Mouse (Mus musculus) intestine, postnatal 0 days (tissue): ENCODE results near the gene Krt84. TPM values are rescaled to one million over a fixed set of nuclear protein-coding genes. Genes with fewer than 3 reads are reported as not detected.

Experiments used
- ATAC-seq: fragments of 200-750 bp; cut with Nextera tagmentation; 2 replicates; pipeline ENCODE4 v1.8.0; 2017; ENCODE audit warnings: mild to moderate bottlenecking, moderate TSS enrichment, moderate library complexity
- H3K27ac ChIP-seq: fragments of 300-500 bp; sonication (generic); 2 replicates; pipeline ENCODE4 v1.5.1; 2014; ENCODE audit warnings: mild to moderate bottlenecking, low read depth, low read length, moderate library complexity
- H3K27me3 ChIP-seq: fragments of 300-500 bp; sonication (generic); replicated peaks from 2 replicates; pipeline ENCODE4 v1.6.1; 2014; ENCODE audit warnings: low read length, mixed read lengths; ENCODE audit not compliant: control insufficient read depth, insufficient read depth
- H3K36me3 ChIP-seq: fragments of 300-500 bp; sonication (generic); 2 replicates; pipeline ENCODE4 v1.6.1; 2014; ENCODE audit warnings: mild to moderate bottlenecking, moderate library complexity; ENCODE audit not compliant: control insufficient read depth, insufficient read depth
- H3K4me1 ChIP-seq: fragments of 300-500 bp; sonication (generic); replicated peaks from 2 replicates; pipeline ENCODE4 v1.6.1; 2014; ENCODE audit warnings: antibody characterized with exemption, low read length, mixed read lengths; ENCODE audit not compliant: control insufficient read depth, insufficient read depth
- H3K4me2 ChIP-seq: fragments of 300-500 bp; sonication (generic); replicated peaks from 2 replicates; pipeline ENCODE4 v1.6.1; 2014; ENCODE audit warnings: low read depth, mild to moderate bottlenecking, moderate library complexity
- H3K4me3 ChIP-seq: fragments of 300-500 bp; sonication (generic); 2 replicates; pipeline ENCODE4 v1.5.1; 2014; ENCODE audit warnings: low read depth, low read length
- H3K9ac ChIP-seq: fragments of 300-500 bp; sonication (generic); 2 replicates; pipeline ENCODE4 v1.6.1; 2014; ENCODE audit warnings: mild to moderate bottlenecking, low read depth, low read length
- H3K9me3 ChIP-seq: fragments of 300-500 bp; sonication (generic); 2 replicates; pipeline ENCODE4 v1.6.1; 2016; ENCODE audit warnings: mixed run types; ENCODE audit not compliant: control insufficient read depth
- CTCF ChIP-seq: sonication (generic); IDR thresholded peaks from 2 replicates; pipeline ENCODE4 v1.5.1; 2016; ENCODE audit warnings: low read depth, mild to moderate bottlenecking, control low read depth, antibody characterized with exemption, moderate library complexity
- WGBS: fragments of 180-500 bp; shearing (Covaris S2); extraction: QIAGEN DNeasy Blood & Tissue Kit; methylation state at CpG from one replicate; pipeline ENCODE4 v1.1.7; 2014; 5-methylcytosine and 5-hydroxymethylcytosine counted together
- polyA plus RNA-seq: library from polyadenylated mRNA; unstranded; fragments of >200 nt; fragmentation: Nextera tagmentation; extraction: Ambion mirVana; gene quantifications from 2 replicates; pipeline ENCODE4 v1.2.1, GENCODE M21; 2015

Krt84 gene
- polyA plus RNA-seq, result 0.21 TPM in 1 of 2 replicates, not detected in the other

DNA sequence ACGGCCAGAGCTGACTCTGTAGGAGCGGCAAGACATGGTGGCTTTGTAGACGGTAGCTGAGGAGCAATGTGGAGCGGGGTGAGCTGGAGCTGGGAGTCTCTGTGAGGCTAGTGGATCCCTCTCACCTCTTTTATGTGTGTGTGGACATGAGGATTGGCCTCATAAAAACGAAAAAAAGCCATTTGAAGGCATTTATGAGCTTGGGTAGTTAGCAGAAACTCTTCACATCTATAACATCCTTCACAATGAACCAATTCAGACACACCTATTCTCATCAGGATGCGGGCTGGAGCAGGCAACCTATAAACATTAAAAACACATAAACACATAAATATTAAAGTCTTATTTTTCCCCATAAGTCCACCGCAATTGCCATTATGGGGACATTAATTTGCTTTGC lies at the start of gene Krt84:
TSS of gene Krt84 (minus strand) at position 101 of the 400 bp plus-strand sequence.
- no peak within 1 kb of the TSS for H3K4me3 ChIP-seq
- no peaks in the 10 kb centered on the region for H3K36me3 ChIP-seq
- no peaks in the 10 kb centered on the region for H3K27me3 ChIP-seq
- no peaks in the 10 kb centered on the region for H3K9me3 ChIP-seq
- H3K4me1 ChIP-seq, result no peaks in the 10 kb centered on the region
- H3K4me2 ChIP-seq, result no peak within 1 kb of the TSS
- TF ChIP-seq CTCF, result no peak
- no peak within 1 kb of the TSS for H3K9ac ChIP-seq
- WGBS, result 79% methylated on average over 7 of the region's 7 CpGs
- ATAC-seq, result no peak
- H3K27ac ChIP-seq, result no peak within 1 kb of the TSS

GRCm38 (mm10) chr15:101581701-101582100 lies 49.1 kb upstream of the Krt84 start:
- whole genome bisulfite sequencing, result 74% methylated on average over 3 of the region's 3 CpGs
- Histone ChIP-seq H3K36me3 (no peaks in the 10 kb centered on the region), H3K4me2 (no peak overlapping the region), H3K9me3 (no peaks in the 10 kb centered on the region), H3K4me3 (no peak overlapping the region), H3K27me3 (no peaks in the 10 kb centered on the region), H3K27ac (no peak overlapping the region), H3K4me1 (no peaks in the 10 kb centered on the region), H3K9ac (no peak overlapping the region)
- ATAC-seq, result no peak
- TF ChIP-seq CTCF, result no peak

DNA sequence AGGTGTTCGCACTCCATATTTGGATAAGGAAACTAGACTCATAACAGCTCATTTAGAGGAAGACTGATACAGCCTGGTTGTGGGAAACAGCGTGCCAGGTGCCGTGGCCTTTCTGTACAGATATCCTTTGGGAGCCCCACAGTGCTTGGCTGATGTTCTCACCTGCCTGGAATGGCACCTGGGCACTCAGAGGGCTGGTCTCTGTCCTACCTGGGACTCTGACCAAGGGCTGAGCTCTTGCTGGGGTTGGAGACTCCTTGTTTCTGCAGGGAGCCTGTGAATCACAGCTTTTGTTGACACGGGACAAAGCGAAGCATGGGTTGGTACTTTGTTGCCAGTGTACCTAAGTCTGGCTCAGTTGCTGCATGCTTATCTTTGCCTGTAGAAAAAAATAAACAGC lies 42.9 kb upstream of the Krt84 start:
- Histone ChIP-seq H3K27ac (no peak overlapping the region), H3K4me1 (no peaks in the 10 kb centered on the region), H3K36me3 (no peaks in the 10 kb centered on the region), H3K4me2 (no peak overlapping the region), H3K9me3 (no peaks in the 10 kb centered on the region), H3K9ac (no peak overlapping the region), H3K4me3 (no peak overlapping the region), H3K27me3 (no peaks in the 10 kb centered on the region; the same call in 1 of the 2 replicates)
- WGBS, result 57% methylated on average over 5 of the region's 5 CpGs
- ATAC-seq, result no peak
- TF ChIP-seq CTCF, result no peak

GRCm38 (mm10) chr15:101573796-101574345 lies 41.3 kb upstream of the Krt84 start, which contains the start of gene Krt75:
Gene Krt75 (minus strand): TSS chr15:101573904.
- no peak within 1 kb of the TSS for H3K27ac ChIP-seq
- no peak for ATAC-seq
- no peak within 1 kb of the TSS for H3K9ac ChIP-seq
- H3K4me1 ChIP-seq, result no peaks in the 10 kb centered on the region
- H3K27me3 ChIP-seq, result no peaks in the 10 kb centered on the region; the same call in 1 of the 2 replicates
- H3K4me3 ChIP-seq, result no peak within 1 kb of the TSS
- no peaks in the 10 kb centered on the region for H3K9me3 ChIP-seq
- no peak for TF ChIP-seq CTCF
- 48% methylated on average over 15 of the region's 15 CpGs for WGBS
- no peak within 1 kb of the TSS for H3K4me2 ChIP-seq
- no peaks in the 10 kb centered on the region for H3K36me3 ChIP-seq

- ATAC-seq, result no peak
- no peaks in the 10 kb centered on the region for H3K4me1 ChIP-seq
- H3K9me3 ChIP-seq, result no peaks in the 10 kb centered on the region
- no peak overlapping the region for H3K27ac ChIP-seq
- H3K27me3 ChIP-seq, result no peaks in the 10 kb centered on the region; the same call in 1 of the 2 replicates
- WGBS, result 42% methylated on average over 7 of the region's 7 CpGs
- no peak overlapping the region for H3K4me2 ChIP-seq
- TF ChIP-seq CTCF, result peak; percentile 76
- no peaks in the 10 kb centered on the region for H3K36me3 ChIP-seq
- H3K9ac ChIP-seq, result no peak overlapping the region
- no peak overlapping the region for H3K4me3 ChIP-seq
Observed at GRCm38 (mm10) chr15:101567780-101568179, 35.2 kb upstream of the Krt84 start.

- Histone ChIP-seq H3K4me1 (no peaks in the 10 kb centered on the region), H3K9me3 (no peaks in the 10 kb centered on the region), H3K27me3 (0 out of 2 replicates have a peak, but pooled peaks cover 4% of the 10 kb centered on the region), H3K36me3 (no peaks in the 10 kb centered on the region), H3K4me2 (no peak within 1 kb of the TSS), H3K9ac (no peak within 1 kb of the TSS), H3K27ac (no peak within 1 kb of the TSS), H3K4me3 (no peak within 1 kb of the TSS)
- WGBS, result 67% methylated on average over 5 of the region's 5 CpGs
- no peak for ATAC-seq
- TF ChIP-seq CTCF, result no peak
Observed at GRCm38 (mm10) chr15:101562850-101563249, 30.2 kb upstream of the Krt84 start, which contains the start of gene Krt90. Gene Krt90 (minus strand): TSS chr15:101562950.
